Comparison of ENCODE assay signal across 24 mouse cellular contexts in genomic region chr13:30716611-30717010, GRCm38 (mm10). TPM values are rescaled to one million over a fixed set of nuclear protein-coding genes. Genes with fewer than 3 reads are reported as not detected.
A peak's percentile ranks its signal among the peaks of the same experiment; 100 is the strongest.
DNase-seq lines count a peak whose midpoint lies in the region; ATAC-seq and TF ChIP-seq lines count a peak whose summit lies in the region.
"Had no signal": no experiment of that assay in that cellular context is flagged by ENCODE, and none has a peak within 500 bp of the region (broad histone marks: within the 10 kb centered on the region; RNA-seq: fewer than 3 reads in every experiment).

No protein-coding gene starts in this region.

- TF ChIP-seq POLR2A in kidney, adult 2 months (IDR thresholded peaks at IDR 0.05; ENCODE audit: low read depth, low read length) = no peak

- H3K9ac ChIP-seq in hindbrain, postnatal 0 days (replicated peaks; ENCODE audit: low read length) = no peak overlapping the region
- no peak overlapping the region for H3K9ac ChIP-seq in hindbrain, embryonic 13.5 days
- H3K9ac ChIP-seq in lung, postnatal 0 days (replicated peaks; ENCODE audit: low read depth) = no peak overlapping the region
- H3K9ac ChIP-seq: embryonic facial prominence, embryonic 12.5 days; embryonic facial prominence, embryonic 15.5 days; forebrain, postnatal 0 days; hindbrain, embryonic 12.5 days had no signal

- no peaks in the 10 kb centered on the region for H3K4me1 ChIP-seq in hindbrain, postnatal 0 days (ENCODE audit: insufficient read depth, low read length)
- no peaks in the 10 kb centered on the region for H3K4me1 ChIP-seq in hindbrain, embryonic 13.5 days (replicated peaks)
- H3K4me1 ChIP-seq in lung, postnatal 0 days (ENCODE audit: insufficient read depth, low read depth, low read length) = no peaks in the 10 kb centered on the region
- peaks cover 30% of the 10 kb centered on the region for H3K4me1 ChIP-seq in kidney, adult 2 months (ENCODE audit: control insufficient read depth, insufficient read depth, low read length)
- H3K4me1 ChIP-seq: embryonic facial prominence, embryonic 12.5 days; embryonic facial prominence, embryonic 15.5 days; hindbrain, embryonic 12.5 days had no signal

- H3K9me3 ChIP-seq in hindbrain, postnatal 0 days (ENCODE audit: low read length) = no peaks in the 10 kb centered on the region
- no peaks in the 10 kb centered on the region for H3K9me3 ChIP-seq in hindbrain, embryonic 13.5 days
- no peaks in the 10 kb centered on the region for H3K9me3 ChIP-seq in lung, postnatal 0 days (ENCODE audit: low read length)
- H3K9me3 ChIP-seq: embryonic facial prominence, embryonic 12.5 days; embryonic facial prominence, embryonic 15.5 days; hindbrain, embryonic 12.5 days had no signal

- TF ChIP-seq CTCF in hindbrain, postnatal 0 days (IDR thresholded peaks at IDR 0.05; ENCODE audit: low read depth) = 0 out of 2 replicates have a peak, but pooled peaks have one; percentile 18
- peak; percentile 9; the same call in 1 of the 2 replicates for TF ChIP-seq CTCF in lung, postnatal 0 days (IDR thresholded peaks at IDR 0.05)
- TF ChIP-seq CTCF in kidney, adult 2 months (conservative IDR thresholded peaks at IDR 0.05; ENCODE audit: insufficient read depth, insufficient read length, low read depth, low read length) = no peak

- H3K27ac ChIP-seq in hindbrain, postnatal 0 days = no peak overlapping the region
- no peak overlapping the region for H3K27ac ChIP-seq in hindbrain, embryonic 13.5 days
- no peak overlapping the region for H3K27ac ChIP-seq in lung, postnatal 0 days (ENCODE audit: low read length)
- no peak overlapping the region for H3K27ac ChIP-seq in kidney, adult 2 months (ENCODE audit: insufficient read depth, low read depth, low read length)
- H3K27ac ChIP-seq: embryonic facial prominence, embryonic 12.5 days; embryonic facial prominence, embryonic 15.5 days; gastrocnemius, adult 2 months; hindbrain, embryonic 12.5 days had no signal

- no peak overlapping the region for H3K4me3 ChIP-seq in hindbrain, postnatal 0 days (ENCODE audit: low read length)
- no peak overlapping the region for H3K4me3 ChIP-seq in hindbrain, embryonic 13.5 days
- H3K4me3 ChIP-seq in lung, postnatal 0 days (ENCODE audit: low read depth, low read length) = no peak overlapping the region
- H3K4me3 ChIP-seq in kidney, adult 2 months (ENCODE audit: insufficient read depth, low read depth, low read length) = no peak overlapping the region
- H3K4me3 ChIP-seq: embryonic facial prominence, embryonic 12.5 days; embryonic facial prominence, embryonic 15.5 days; gastrocnemius, adult 2 months; hindbrain, embryonic 12.5 days had no signal

- no peaks in the 10 kb centered on the region for H3K27me3 ChIP-seq in hindbrain, postnatal 0 days (ENCODE audit: insufficient read depth, low read length)
- H3K27me3 ChIP-seq in hindbrain, embryonic 13.5 days = no peaks in the 10 kb centered on the region
- H3K27me3 ChIP-seq in lung, postnatal 0 days (replicated peaks; ENCODE audit: insufficient read depth, low read length) = no peaks in the 10 kb centered on the region
- no peaks in the 10 kb centered on the region for H3K27me3 ChIP-seq in kidney, adult 2 months (replicated peaks; ENCODE audit: control insufficient read depth, insufficient read depth, low read length)
- H3K27me3 ChIP-seq: embryonic facial prominence, embryonic 12.5 days; embryonic facial prominence, embryonic 15.5 days; hindbrain, embryonic 12.5 days; Patski had no signal

- DNase-seq in hindbrain, postnatal 0 days (ENCODE audit: low spot score) = peak; percentile 22
- DNase-seq in lung, postnatal 0 days (ENCODE audit: low spot score) = no peak
- DNase-seq in lung, postnatal 4 days = no peak
- DNase-seq in Muller cell, postnatal 12 days (ENCODE audit: inconsistent ontology term) = peak; percentile 70
- no peak for DNase-seq in kidney, adult 2 months
- DNase-seq: adrenal gland, postnatal 10 days; adrenal gland, postnatal 36 days; cerebellum, adult 8-10 months; cerebellum, postnatal 25 days; forebrain, postnatal 0 days; gastrocnemius, adult 2 months; gastrocnemius, postnatal 14 days; heart, adult 11 months had no signal

- ATAC-seq in hindbrain, postnatal 0 days = 0 out of 2 replicates have a peak, but pooled peaks have one; percentile 50
- no peak for ATAC-seq in hindbrain, embryonic 13.5 days (ENCODE audit: low FRiP score)
- no peak for ATAC-seq in lung, postnatal 0 days
- ATAC-seq: CD4-positive, CD25-positive, alpha-beta regulatory T cell, adult 4 months; forebrain, embryonic 14.5 days; forebrain, postnatal 0 days; hindbrain, embryonic 16.5 days; inflammation-experienced regulatory T-cells, adult 6 months; Patski had no signal

- H3K4me2 ChIP-seq in hindbrain, postnatal 0 days (ENCODE audit: low read depth, low read length) = no peak overlapping the region
- no peak overlapping the region for H3K4me2 ChIP-seq in hindbrain, embryonic 13.5 days
- H3K4me2 ChIP-seq in lung, postnatal 0 days (replicated peaks; ENCODE audit: low read depth, low read length) = no peak overlapping the region
- H3K4me2 ChIP-seq: embryonic facial prominence, embryonic 12.5 days; embryonic facial prominence, embryonic 15.5 days; heart, embryonic 11.5 days; hindbrain, embryonic 12.5 days had no signal

- WGBS in hindbrain, postnatal 0 days = 47% methylated on average over 5 of the region's 5 CpGs
- 75% methylated on average over 5 of the region's 5 CpGs for WGBS in hindbrain, embryonic 13.5 days
- WGBS in lung, postnatal 0 days = 64% methylated on average over 5 of the region's 5 CpGs
- 81% methylated on average over 5 of the region's 5 CpGs for WGBS in kidney, adult 2 months

- 0 out of 2 replicates have a peak, but pooled peaks cover 1% of the 10 kb centered on the region for H3K36me3 ChIP-seq in hindbrain, postnatal 0 days (ENCODE audit: insufficient read depth, low read length)
- peaks cover 6% of the 10 kb centered on the region; the same call in 1 of the 2 replicates for H3K36me3 ChIP-seq in hindbrain, embryonic 13.5 days
- no peaks in the 10 kb centered on the region for H3K36me3 ChIP-seq in lung, postnatal 0 days (ENCODE audit: insufficient read depth, low read length)
- no peaks in the 10 kb centered on the region for H3K36me3 ChIP-seq in kidney, adult 2 months (ENCODE audit: control insufficient read depth, insufficient read depth, low read length)
- H3K36me3 ChIP-seq: embryonic facial prominence, embryonic 12.5 days; embryonic facial prominence, embryonic 15.5 days; hindbrain, embryonic 12.5 days had no signal

- no peak for TF ChIP-seq EP300 in lung, postnatal 0 days (IDR thresholded peaks at IDR 0.05)

RNA-seq across cellular contexts. Expression of gene Irf4, which starts 32.4 kb away (rescaled TPM):
- total RNA-seq in hindbrain, postnatal 0 days (2014; rRNA removed) = not detected in 2 replicates
- 0.06 and 0.08 TPM in 2 replicates for polyA plus RNA-seq in hindbrain, postnatal 0 days (2015; fragmentation: Nextera tagmentation; extraction: Ambion mirVana)
- polyA plus RNA-seq in hindbrain, embryonic 13.5 days (2015; fragmentation: Nextera tagmentation; extraction: Ambion mirVana) = 0.12 and 0.21 TPM in 2 replicates
- polyA plus RNA-seq in lung, postnatal 0 days (2015; fragmentation: Nextera tagmentation; extraction: Ambion mirVana) = 0.21 and 0.33 TPM in 2 replicates
- 0.96 and 1.6 TPM in 2 replicates for polyA plus RNA-seq in kidney, adult 2 months (2012; rRNA removed)
- polyA plus RNA-seq: C2C12 had no signal

RNA-seq across cellular contexts. Expression of gene Dusp22, which starts 56.8 kb away (rescaled TPM):
- 13.0 and 17.2 TPM in 2 replicates for total RNA-seq in hindbrain, postnatal 0 days (2014; rRNA removed)
- polyA plus RNA-seq in hindbrain, postnatal 0 days (2015; fragmentation: Nextera tagmentation; extraction: Ambion mirVana) = 29.4 and 30.1 TPM in 2 replicates
- 19.6 and 21.7 TPM in 2 replicates for polyA plus RNA-seq in hindbrain, embryonic 13.5 days (2015; fragmentation: Nextera tagmentation; extraction: Ambion mirVana)
- polyA plus RNA-seq in lung, postnatal 0 days (2015; fragmentation: Nextera tagmentation; extraction: Ambion mirVana) = 26.8 and 30.4 TPM in 2 replicates
- 22.8 and 25.2 TPM in 2 replicates for polyA plus RNA-seq in kidney, adult 2 months (2012; rRNA removed)

Comparison
In these comparisons a context has a peak if more than half of its experiments do, and no peak if none do; other contexts are left out.
1. DNase-seq: peak in hindbrain, postnatal 0 days (single experiment) and Muller cell, postnatal 12 days (single experiment); none in lung, postnatal 0 days (single experiment), lung, postnatal 4 days (0 of 2) and kidney, adult 2 months (single experiment).